Mouse (Mus musculus): ENCODE measurements around the gene Ppp1r3d. TPM values are rescaled to one million over a fixed set of nuclear protein-coding genes. Genes with fewer than 3 reads are reported as not detected.

The Ppp1r3d gene
- polyA plus RNA-seq, 1 experiment: 3.8 TPM

GRCm38 (mm10) chr2:178413481-178414260 is 601 bp downstream of the Ppp1r3d start:
- DNase-seq (ENCODE audit: low spot score): no peak

GRCm38 (mm10) chr2:178413081-178413480 is 1.2 kb downstream of the Ppp1r3d start:
- DNase-seq (ENCODE audit: low spot score): no peak

GRCm38 (mm10) chr2:178412598-178412997 is 1.7 kb downstream of the Ppp1r3d start:
- DNase-seq (ENCODE audit: low spot score): no peak

- DNase-seq (ENCODE audit: low spot score): no peak
These were observed 4.0 kb downstream of the Ppp1r3d start for GRCm38 (mm10) chr2:178410286-178410685.

GRCm38 (mm10) chr2:178409024-178409423 is 5.2 kb downstream of the Ppp1r3d start:
- DNase-seq (ENCODE audit: low spot score): no peak

- DNase-seq (ENCODE audit: low spot score): no peak
These were observed 7.0 kb downstream of the Ppp1r3d start, which contains the start of gene Sycp2 for GRCm38 (mm10) chr2:178407053-178407815. Gene Sycp2 (minus strand): TSS chr2:178407685.

Other genes starting within 250 kb of the Ppp1r3d start
- 0.11 and 0.13 TPM in 2 replicates for gene Sycp2, start 6.8 kb downstream of the Ppp1r3d start, polyA plus RNA-seq (2012; rRNA removed)
- 4.5 and 5.6 TPM in 2 replicates for gene Fam217b, start 52 bp upstream of the Ppp1r3d start, polyA plus RNA-seq (2012; rRNA removed)
- gene Cdh26, start 16.1 kb upstream of the Ppp1r3d start, polyA plus RNA-seq (2012; rRNA removed): 0.22 and 0.28 TPM in 2 replicates